Mouse (Mus musculus): ENCODE results near the gene Ogdh. TPM values are rescaled to one million over a fixed set of nuclear protein-coding genes. Genes with fewer than 3 reads are reported as not detected.

Ogdh gene
- total and polyA plus RNA-seq, 3 experiments: 91.8 to 118 (median 94.9) TPM

GRCm38 (mm10) chr11:6393866-6394265 is 102.4 kb downstream of the Ogdh start:
- no peak for DNase-seq (ENCODE audit: low read depth, low spot score)
- H3K79me2 ChIP-seq (ENCODE audit: control insufficient read depth, insufficient read depth, low read length, poor library complexity): peaks cover 35% of the 10 kb centered on the region
- H3K9me3 ChIP-seq (replicated peaks; ENCODE audit: insufficient read depth, low read length): no peaks in the 10 kb centered on the region
- H3K36me3 ChIP-seq (ENCODE audit: control insufficient read depth in 1 of 2, insufficient read depth in 2 of 2, low read length in 2 of 2): peaks cover 5 to 29% of the 10 kb centered on the region in 2 experiments
- H3K4me1 ChIP-seq (ENCODE audit: control insufficient read depth in 1 of 2, insufficient read depth in 2 of 2, low read length in 2 of 2): peaks cover 10 to 25% of the 10 kb centered on the region in 2 experiments
- no peak overlapping the region for H3K4me3 ChIP-seq (ENCODE audit: control insufficient read depth in 1 of 2, insufficient read depth in 1 of 2, low read depth in 2 of 2, low read length in 2 of 2)
- H3K9ac ChIP-seq (ENCODE audit: control insufficient read depth, low read depth, low read length, poor library complexity, severe bottlenecking): no peak overlapping the region
- H3K27me3 ChIP-seq (ENCODE audit: control insufficient read depth in 1 of 2, insufficient read depth in 2 of 2, low read length in 2 of 2): no peaks in the 10 kb centered on the region
- no peak overlapping the region for H3K27ac ChIP-seq (ENCODE audit: control insufficient read depth, low read depth, low read length)
- TF ChIP-seq MAX (IDR thresholded peaks at IDR 0.05; ENCODE audit: low read length) (no peak), TCF12 (IDR thresholded peaks at IDR 0.05; ENCODE audit: low read depth, low read length) (no peak), E2F4 (IDR thresholded peaks at IDR 0.05; ENCODE audit: borderline replicate concordance, low read depth, low read length) (no peak), USF1 (IDR thresholded peaks at IDR 0.05; ENCODE audit: low read depth, low read length) (no peak), POLR2A (IDR thresholded peaks at IDR 0.05; ENCODE audit: control insufficient read depth in 1 of 2, insufficient read depth in 1 of 2, low read depth in 1 of 2, low read length in 2 of 2, poor library complexity in 1 of 2) (no peak), GATA1 (IDR thresholded peaks at IDR 0.05; ENCODE audit: low read depth, low read length) (no peak), MAZ (IDR thresholded peaks at IDR 0.05; ENCODE audit: low read depth, low read length) (no peak), MYC (IDR thresholded peaks at IDR 0.05; ENCODE audit: low read depth, low read length) (no peak), ZMIZ1 (IDR thresholded peaks at IDR 0.05; ENCODE audit: low read depth, low read length) (no peak), UBTF (IDR thresholded peaks at IDR 0.05; ENCODE audit: borderline replicate concordance, insufficient read depth, low read depth, low read length) (no peak), SMC3 (IDR thresholded peaks at IDR 0.05; ENCODE audit: low read depth, low read length) (no peak), JUND (IDR thresholded peaks at IDR 0.05; ENCODE audit: low read depth, low read length) (no peak), TBP (IDR thresholded peaks at IDR 0.05; ENCODE audit: low read depth, low read length) (no peak), MAFK (IDR thresholded peaks at IDR 0.05; ENCODE audit: borderline replicate concordance, low read depth, low read length) (no peak), RCOR1 (IDR thresholded peaks at IDR 0.05; ENCODE audit: low read depth, low read length) (no peak), CTCF (IDR thresholded peaks at IDR 0.05 in 2 of 3, conservative IDR thresholded peaks at IDR 0.05 in 1 of 3; ENCODE audit: control insufficient read depth in 1 of 3, insufficient read depth in 1 of 3, low read depth in 2 of 3, low read length in 3 of 3, poor library complexity in 1 of 3, severe bottlenecking in 1 of 3) (no peak), ZC3H11A (IDR thresholded peaks at IDR 0.05; ENCODE audit: low read depth, low read length) (no peak)

- Histone ChIP-seq H3K27me3 (ENCODE audit: control insufficient read depth in 1 of 2, insufficient read depth in 2 of 2, low read length in 2 of 2) (no peaks in the 10 kb centered on the region), H3K9ac (ENCODE audit: control insufficient read depth, low read depth, low read length, poor library complexity, severe bottlenecking) (no peak overlapping the region), H3K9me3 (replicated peaks; ENCODE audit: insufficient read depth, low read length) (no peaks in the 10 kb centered on the region), H3K4me1 (ENCODE audit: control insufficient read depth in 1 of 2, insufficient read depth in 2 of 2, low read length in 2 of 2) (peaks cover 7 to 19% of the 10 kb centered on the region in 2 experiments), H3K79me2 (ENCODE audit: control insufficient read depth, insufficient read depth, low read length, poor library complexity) (peaks cover 21% of the 10 kb centered on the region; the same call in 1 of the 2 replicates), H3K36me3 (ENCODE audit: control insufficient read depth in 1 of 2, insufficient read depth in 2 of 2, low read length in 2 of 2) (peaks cover 5 to 23% of the 10 kb centered on the region in 2 experiments), H3K4me3 (ENCODE audit: control insufficient read depth in 1 of 2, insufficient read depth in 1 of 2, low read depth in 2 of 2, low read length in 2 of 2) (no peak overlapping the region), H3K27ac (ENCODE audit: control insufficient read depth, low read depth, low read length) (no peak overlapping the region)
- TF ChIP-seq MAX (IDR thresholded peaks at IDR 0.05; ENCODE audit: low read length) (no peak), ETS1 (IDR thresholded peaks at IDR 0.05; ENCODE audit: low read depth, low read length) (no peak), POLR2AphosphoS2 (IDR thresholded peaks at IDR 0.05; ENCODE audit: low read length) (no peak), USF2 (IDR thresholded peaks at IDR 0.05; ENCODE audit: borderline replicate concordance in 1 of 2, insufficient read depth in 1 of 2, low read depth in 1 of 2, low read length in 2 of 2) (no peak), CHD1 (IDR thresholded peaks at IDR 0.05; ENCODE audit: low read depth, low read length) (no peak), BHLHE40 (IDR thresholded peaks at IDR 0.05; ENCODE audit: borderline replicate concordance, low read depth, low read length) (no peak), MYC (IDR thresholded peaks at IDR 0.05; ENCODE audit: low read depth, low read length) (no peak), SMC3 (IDR thresholded peaks at IDR 0.05; ENCODE audit: low read depth, low read length) (no peak), JUND (IDR thresholded peaks at IDR 0.05; ENCODE audit: low read depth, low read length) (no peak)
- no peak for DNase-seq (ENCODE audit: low read depth, low spot score)
Measured at GRCm38 (mm10) chr11:6395565-6395964, 104.1 kb downstream of the Ogdh start.
